In genomic region chr10:41890537-41890936, GRCm38 (mm10) we compare ENCODE assay signal across 16 mouse cellular contexts.
"Had no signal": no experiment of that assay in that cellular context is flagged by ENCODE, and none has a peak within 500 bp of the region (broad histone marks: within the 10 kb centered on the region; RNA-seq: fewer than 3 reads in every experiment).

No protein-coding gene starts in this region.

- H3K4me3 ChIP-seq: limb, embryonic 10.5 days; midbrain, embryonic 15.5 days; neural tube, embryonic 12.5 days had no signal

- H3K9me3 ChIP-seq: limb, embryonic 10.5 days; midbrain, embryonic 15.5 days; neural tube, embryonic 12.5 days had no signal

- H3K4me2 ChIP-seq: midbrain, embryonic 11.5 days; midbrain, embryonic 15.5 days; neural tube, embryonic 12.5 days had no signal

- DNase-seq: kidney, adult 18-20 months; kidney, postnatal 10 days; kidney, postnatal 4 days; lung, adult 2 months; lung, postnatal 36 days; retina, postnatal 1 day; right cerebral cortex, postnatal 4 days; thymus, postnatal 25 days had no signal

- H3K27me3 ChIP-seq: midbrain, embryonic 15.5 days; neural tube, embryonic 12.5 days had no signal

- H3K9ac ChIP-seq: liver, embryonic 14.5 days; midbrain, embryonic 15.5 days; neural tube, embryonic 12.5 days had no signal

- H3K36me3 ChIP-seq: limb, embryonic 10.5 days; midbrain, embryonic 15.5 days; neural tube, embryonic 12.5 days had no signal

- H3K27ac ChIP-seq: left cerebral cortex, adult 2 months; limb, embryonic 10.5 days; liver, embryonic 14.5 days; midbrain, embryonic 15.5 days; neural tube, embryonic 12.5 days; stomach, postnatal 0 days had no signal

- ATAC-seq: lung, postnatal 0 days; midbrain, embryonic 15.5 days had no signal
